In genomic region chr8:122829396-122829795, GRCm38 (mm10) we compare ENCODE assay signal across 24 mouse cellular contexts. TPM values are rescaled to one million over a fixed set of nuclear protein-coding genes. Genes with fewer than 3 reads are reported as not detected.
A peak's percentile ranks its signal among the peaks of the same experiment; 100 is the strongest.
DNase-seq lines count a peak whose midpoint lies in the region; ATAC-seq and TF ChIP-seq lines count a peak whose summit lies in the region.
"Had no signal": no experiment of that assay in that cellular context is flagged by ENCODE, and none has a peak within 500 bp of the region (broad histone marks: within the 10 kb centered on the region; RNA-seq: fewer than 3 reads in every experiment).

No protein-coding gene starts in this region.

- TF ChIP-seq EP300 in CH12.LX (IDR thresholded peaks at IDR 0.05; ENCODE audit: low read length) = no peak

- TF ChIP-seq POLR2A in CH12.LX (IDR thresholded peaks at IDR 0.05; ENCODE audit: low read depth, low read length) = no peak

- peak overlapping the region; percentile 33 for H3K4me3 ChIP-seq in megakaryocyte, embryonic 14.5 days (replicated peaks)
- no peak overlapping the region for H3K4me3 ChIP-seq in CH12.LX (replicated peaks in 1 of 3; ENCODE audit: low read depth in 2 of 3, low read length in 2 of 3, poor library complexity in 1 of 3)
- no peak overlapping the region for H3K4me3 ChIP-seq in heart, embryonic 10.5 days
- H3K4me3 ChIP-seq in midbrain, embryonic 13.5 days (replicated peaks) = no peak overlapping the region
- H3K4me3 ChIP-seq: forebrain, embryonic 10.5 days; gastrocnemius, adult 2 months; heart, embryonic 12.5 days; heart, embryonic 15.5 days; hindbrain, embryonic 10.5 days had no signal

- dilution Hi-C loops in CH12.LX (cut with MboI; ENCODE audit: extremely low pct_ligation_motif_present, extremely low pct_unique_long_range_greater_than_20kb, low sequenced_read_pairs) = no loop called here

- H3K9me3 ChIP-seq in megakaryocyte, embryonic 14.5 days = peaks cover 12% of the 10 kb centered on the region
- no peaks in the 10 kb centered on the region for H3K9me3 ChIP-seq in CH12.LX (replicated peaks; ENCODE audit: low read length)
- no peaks in the 10 kb centered on the region for H3K9me3 ChIP-seq in heart, embryonic 10.5 days
- no peaks in the 10 kb centered on the region for H3K9me3 ChIP-seq in midbrain, embryonic 13.5 days
- H3K9me3 ChIP-seq: forebrain, embryonic 10.5 days; G1E; heart, embryonic 12.5 days; heart, embryonic 15.5 days; hindbrain, embryonic 10.5 days had no signal

- ATAC-seq in megakaryocyte, adult 5-6 weeks (ENCODE audit: poor library complexity, severe bottlenecking) = no peak
- no peak for ATAC-seq in midbrain, embryonic 13.5 days
- ATAC-seq: forebrain, postnatal 0 days had no signal

- TF ChIP-seq CTCF in CH12.LX (conservative IDR thresholded peaks at IDR 0.05 in 1 of 2, IDR thresholded peaks at IDR 0.05 in 1 of 2; ENCODE audit: low read depth in 2 of 2, low read length in 2 of 2) = no peak

- H3K36me3 ChIP-seq in megakaryocyte, embryonic 14.5 days (replicated peaks; ENCODE audit: low read length) = peaks cover 9% of the 10 kb centered on the region
- H3K36me3 ChIP-seq in CH12.LX (replicated peaks in 1 of 2; ENCODE audit: control insufficient read depth in 1 of 2, insufficient read depth in 1 of 2, low read length in 1 of 2) = no peaks in the 10 kb centered on the region
- H3K36me3 ChIP-seq in heart, embryonic 10.5 days = no peaks in the 10 kb centered on the region
- H3K36me3 ChIP-seq in midbrain, embryonic 13.5 days = no peaks in the 10 kb centered on the region
- H3K36me3 ChIP-seq: forebrain, embryonic 10.5 days; G1E; heart, embryonic 12.5 days; heart, embryonic 15.5 days; hindbrain, embryonic 10.5 days had no signal

- H3K27ac ChIP-seq in CH12.LX (ENCODE audit: insufficient read depth, low read depth) = no peak overlapping the region
- no peak overlapping the region for H3K27ac ChIP-seq in heart, embryonic 10.5 days
- no peak overlapping the region for H3K27ac ChIP-seq in midbrain, embryonic 13.5 days
- H3K27ac ChIP-seq: forebrain, embryonic 10.5 days; gastrocnemius, adult 2 months; heart, embryonic 15.5 days; hindbrain, embryonic 10.5 days; hindbrain, embryonic 14.5 days had no signal

- 83% methylated on average over 3 of the region's 3 CpGs for WGBS in heart, embryonic 10.5 days
- WGBS in midbrain, embryonic 13.5 days = 73% methylated on average over 3 of the region's 3 CpGs

- peaks cover 53% of the 10 kb centered on the region for H3K4me1 ChIP-seq in megakaryocyte, embryonic 14.5 days
- peaks cover 7 to 16% of the 10 kb centered on the region in 2 experiments for H3K4me1 ChIP-seq in CH12.LX (ENCODE audit: control insufficient read depth in 1 of 2, insufficient read depth in 2 of 2)
- H3K4me1 ChIP-seq in heart, embryonic 10.5 days = peaks cover 15% of the 10 kb centered on the region
- H3K4me1 ChIP-seq in midbrain, embryonic 13.5 days (replicated peaks) = peaks cover 23% of the 10 kb centered on the region
- H3K4me1 ChIP-seq: heart, embryonic 12.5 days; heart, embryonic 15.5 days had no signal

- H3K4me2 ChIP-seq in CH12.LX (ENCODE audit: insufficient read depth, low read depth, poor library complexity, severe bottlenecking) = no peak overlapping the region
- H3K4me2 ChIP-seq in midbrain, embryonic 13.5 days (replicated peaks) = no peak overlapping the region
- H3K4me2 ChIP-seq: heart, embryonic 12.5 days; heart, embryonic 15.5 days; hindbrain, embryonic 14.5 days had no signal

- TF ChIP-seq RAD21 in CH12.LX (IDR thresholded peaks at IDR 0.05; ENCODE audit: low read depth, low read length) = no peak

- no peaks in the 10 kb centered on the region for H3K79me2 ChIP-seq in CH12.LX (replicated peaks; ENCODE audit: control insufficient read depth, extremely low read depth, insufficient read depth, poor library complexity, severe bottlenecking)

- peak; percentile 46 for DNase-seq in CH12.LX (ENCODE audit: extremely low read depth)
- DNase-seq in NIH3T3 (ENCODE audit: low read depth) = peak; percentile 55
- DNase-seq in heart, embryonic 10.5 days (ENCODE audit: low spot score) = no peak
- DNase-seq: adrenal gland, postnatal 10 days; adrenal gland, postnatal 36 days; cerebellum, adult 11 months; cerebellum, adult 8-10 months; cerebellum, postnatal 10 days; cerebellum, postnatal 36 days; forebrain, postnatal 0 days; gastrocnemius, adult 2 months; gastrocnemius, postnatal 14 days; heart, adult 11 months; heart, postnatal 10 days; heart, postnatal 36 days had no signal

- in situ Hi-C loops in CH12.LX (cut with MboI; ENCODE audit: low pct_ligation_motif_present, low pct_unique_long_range_greater_than_20kb, low sequenced_read_pairs) = loop anchor here (5.0 kb wide), 2 partner anchors 207 to 327 kb away; partner anchors contain the start of gene Pabpn1l

- H3K27me3 ChIP-seq in megakaryocyte, embryonic 14.5 days (replicated peaks) = peaks cover 83% of the 10 kb centered on the region
- H3K27me3 ChIP-seq in CH12.LX (replicated peaks) = no peaks in the 10 kb centered on the region
- H3K27me3 ChIP-seq in heart, embryonic 10.5 days (ENCODE audit: insufficient read depth, poor library complexity, severe bottlenecking) = peaks cover 25% of the 10 kb centered on the region; the same call in 1 of the 2 replicates
- H3K27me3 ChIP-seq in midbrain, embryonic 13.5 days = no peaks in the 10 kb centered on the region

- no peak overlapping the region for H3K9ac ChIP-seq in CH12.LX (ENCODE audit: insufficient read depth, low read depth)
- no peak overlapping the region for H3K9ac ChIP-seq in midbrain, embryonic 13.5 days (replicated peaks)
- H3K9ac ChIP-seq: forebrain, postnatal 0 days; heart, embryonic 12.5 days; heart, embryonic 15.5 days had no signal

TF ChIP-seq in CH12.LX, 34 proteins besides CTCF, POLR2A, EP300 and RAD21:
- TF ChIP-seq JUN (IDR thresholded peaks at IDR 0.05; ENCODE audit: insufficient read depth, low read depth, low read length) = no peak
- TF ChIP-seq SMC3 (IDR thresholded peaks at IDR 0.05; ENCODE audit: low read depth, low read length) = no peak
- no peak for TF ChIP-seq TBP (conservative IDR thresholded peaks at IDR 0.05; ENCODE audit: low read depth, low read length)

RNA-seq across cellular contexts. Expression of gene Cdh15, which starts 18.4 kb away (rescaled TPM):
- polyA plus RNA-seq in megakaryocyte, embryonic 14.5 days (2012; ENCODE audit: insufficient read depth, low replicate concordance) = not detected in 2 replicates
- not detected in 2 replicates for total RNA-seq in megakaryocyte, adult 5-6 weeks (2015)
- not detected in 2 replicates for total RNA-seq in megakaryocyte, adult 5-6 weeks (2017)
- not detected in 2 replicates for total RNA-seq in CH12.LX (2012; rRNA removed)
- not detected in 2 replicates for total RNA-seq in CH12.LX (2014; rRNA removed)
- not detected in 2 replicates for polyA plus RNA-seq in CH12.LX (2012; ENCODE audit: insufficient read length, low read depth)
- polyA plus RNA-seq in heart, embryonic 10.5 days (2016; fragmentation: Nextera tagmentation; extraction: Ambion mirVana) = 0.41 and 0.79 TPM in 2 replicates
- 1.00 and 1.1 TPM in 2 replicates for polyA plus RNA-seq in midbrain, embryonic 13.5 days (2015; fragmentation: Nextera tagmentation; extraction: Ambion mirVana)
- total RNA-seq: G1E; heart, postnatal 36 days had no signal
- polyA plus RNA-seq: G1E had no signal

RNA-seq across cellular contexts. Expression of gene Acsf3, which starts 54.1 kb away (rescaled TPM):
- polyA plus RNA-seq in megakaryocyte, embryonic 14.5 days (2012; ENCODE audit: insufficient read depth, low replicate concordance) = 9.9 and 23.1 TPM in 2 replicates
- total RNA-seq in megakaryocyte, adult 5-6 weeks (2015) = 4.3 and 5.0 TPM in 2 replicates
- 3.9 and 5.9 TPM in 2 replicates for total RNA-seq in megakaryocyte, adult 5-6 weeks (2017)
- total RNA-seq in CH12.LX (2012; rRNA removed) (8.8 and 9.0 TPM in 2 replicates), CH12.LX (2014; rRNA removed) (2.0 and 2.2 TPM in 2 replicates)
- 10.4 and 12.7 TPM in 2 replicates for polyA plus RNA-seq in CH12.LX (2012; ENCODE audit: insufficient read length, low read depth)
- 17.3 and 19.8 TPM in 2 replicates for polyA plus RNA-seq in heart, embryonic 10.5 days (2016; fragmentation: Nextera tagmentation; extraction: Ambion mirVana)
- 17.9 and 18.7 TPM in 2 replicates for polyA plus RNA-seq in midbrain, embryonic 13.5 days (2015; fragmentation: Nextera tagmentation; extraction: Ambion mirVana)
